Mouse (Mus musculus) stomach, embryonic 15.5 days (tissue): ENCODE results near the gene Inpp5k. TPM values are rescaled to one million over a fixed set of nuclear protein-coding genes. Genes with fewer than 3 reads are reported as not detected.

ENCODE experiments used
- ATAC-seq: fragments of 200-750 bp; cut with Nextera tagmentation; 2 replicates; pipeline ENCODE4 v1.8.0; 2017; ENCODE audit warnings: low read depth, moderate number of reproducible peaks, moderate TSS enrichment; ENCODE audit not compliant: insufficient read depth, low FRiP score
- H3K27ac ChIP-seq: fragments of 300-500 bp; sonication (generic); 2 replicates; pipeline ENCODE4 v1.5.1; 2015; ENCODE audit warnings: mild to moderate bottlenecking, inconsistent platforms
- H3K27me3 ChIP-seq: fragments of 300-500 bp; sonication (generic); replicated peaks from 2 replicates; pipeline ENCODE4 v1.6.1; 2015; ENCODE audit warnings: inconsistent platforms
- H3K36me3 ChIP-seq: fragments of 300-500 bp; sonication (generic); 2 replicates; pipeline ENCODE4 v1.6.1; 2015; ENCODE audit warnings: inconsistent platforms
- H3K4me1 ChIP-seq: fragments of 300-500 bp; sonication (generic); 2 replicates; pipeline ENCODE4 v1.6.1; 2015; ENCODE audit warnings: inconsistent platforms
- H3K4me2 ChIP-seq: fragments of 300-500 bp; sonication (generic); 2 replicates; pipeline ENCODE4 v1.6.1; 2015; ENCODE audit warnings: mild to moderate bottlenecking, inconsistent platforms
- H3K4me3 ChIP-seq: fragments of 300-500 bp; sonication (generic); replicated peaks from 2 replicates; pipeline ENCODE4 v1.5.1; 2015; ENCODE audit warnings: inconsistent platforms
- H3K9ac ChIP-seq: fragments of 300-500 bp; sonication (generic); 2 replicates; pipeline ENCODE4 v1.6.1; 2015; ENCODE audit warnings: inconsistent platforms
- H3K9me3 ChIP-seq: fragments of 300-500 bp; sonication (generic); 2 replicates; pipeline ENCODE4 v1.6.1; 2016; ENCODE audit warnings: inconsistent platforms
- WGBS: fragments of 180-500 bp; shearing (Covaris S2); methylation state at CpG from one replicate; pipeline ENCODE4 v1.1.7; 2015; 5-methylcytosine and 5-hydroxymethylcytosine counted together
- polyA plus RNA-seq: library from polyadenylated mRNA; unstranded; fragments of >200 nt; fragmentation: Nextera tagmentation; extraction: Ambion mirVana; gene quantifications from 2 replicates; pipeline ENCODE4 v1.2.1, GENCODE M21; 2015

The Inpp5k gene
- polyA plus RNA-seq, 1 experiment from 2014 or later, result 18.9 TPM

- no peak for ATAC-seq
- Histone ChIP-seq H3K4me1 (no peaks in the 10 kb centered on the region; the same call in 1 of the 2 replicates), H3K9ac (no peak overlapping the region), H3K4me2 (no peak overlapping the region), H3K9me3 (no peaks in the 10 kb centered on the region), H3K36me3 (peaks cover 37% of the 10 kb centered on the region), H3K27me3 (no peaks in the 10 kb centered on the region), H3K4me3 (no peak overlapping the region), H3K27ac (peak overlapping the region; percentile 41; the same call in 1 of the 2 replicates)
- 81% methylated on average over 2 of the region's 2 CpGs for WGBS
These were observed 9.4 kb upstream of the Inpp5k start for GRCm38 (mm10) chr11:75621426-75621825.

DNA sequence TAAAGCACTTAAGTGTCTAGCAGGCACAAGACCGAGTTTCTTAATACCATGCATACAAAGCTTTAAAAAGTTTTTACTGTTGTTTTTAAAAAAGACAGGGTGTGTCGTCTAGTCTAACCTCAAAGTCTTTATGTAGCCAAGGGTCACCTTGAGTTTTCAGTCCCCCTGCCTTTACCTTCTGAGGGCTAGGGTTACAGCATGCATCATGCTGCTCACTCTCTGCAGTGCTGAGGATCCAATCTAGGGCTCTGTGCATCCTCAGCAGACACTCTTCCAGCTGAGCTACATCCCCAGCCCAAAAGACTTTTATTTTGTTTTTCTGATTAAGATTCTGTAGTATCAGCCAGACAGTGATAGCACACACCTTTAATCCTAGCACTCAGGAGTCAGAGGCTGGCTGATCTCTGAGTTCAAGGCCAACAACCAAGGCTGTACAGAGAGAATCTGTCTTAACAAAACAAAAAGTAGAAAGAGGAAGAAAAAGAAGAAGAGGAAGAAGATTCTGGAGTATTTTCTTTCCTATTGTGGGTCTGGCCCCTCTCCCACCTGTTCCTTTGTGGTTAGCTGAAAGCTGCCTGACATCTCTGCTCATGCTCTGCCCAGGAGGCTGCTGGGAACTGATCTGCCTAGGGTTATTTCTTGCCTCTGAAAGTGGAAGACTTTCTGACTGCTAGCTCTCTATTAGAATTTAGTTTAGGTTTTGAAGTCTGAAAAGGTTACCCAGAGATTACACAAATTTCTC is 8.0 kb upstream of the Inpp5k start:
- Histone ChIP-seq H3K4me2 (no peak overlapping the region), H3K27me3 (no peaks in the 10 kb centered on the region), H3K9me3 (no peaks in the 10 kb centered on the region), H3K36me3 (peaks cover 48% of the 10 kb centered on the region), H3K27ac (peak overlapping the region; percentile 28; the same call in 1 of the 2 replicates), H3K9ac (no peak overlapping the region), H3K4me3 (no peak overlapping the region), H3K4me1 (no peaks in the 10 kb centered on the region; the same call in 1 of the 2 replicates)
- no peak for ATAC-seq
- 79% methylated on average over 2 of the region's 2 CpGs for WGBS

GRCm38 (mm10) chr11:75624102-75624554 is 6.7 kb upstream of the Inpp5k start:
- WGBS, result 56% methylated on average over 2 of the region's 2 CpGs
- H3K36me3 ChIP-seq, result peaks cover 44% of the 10 kb centered on the region

DNA sequence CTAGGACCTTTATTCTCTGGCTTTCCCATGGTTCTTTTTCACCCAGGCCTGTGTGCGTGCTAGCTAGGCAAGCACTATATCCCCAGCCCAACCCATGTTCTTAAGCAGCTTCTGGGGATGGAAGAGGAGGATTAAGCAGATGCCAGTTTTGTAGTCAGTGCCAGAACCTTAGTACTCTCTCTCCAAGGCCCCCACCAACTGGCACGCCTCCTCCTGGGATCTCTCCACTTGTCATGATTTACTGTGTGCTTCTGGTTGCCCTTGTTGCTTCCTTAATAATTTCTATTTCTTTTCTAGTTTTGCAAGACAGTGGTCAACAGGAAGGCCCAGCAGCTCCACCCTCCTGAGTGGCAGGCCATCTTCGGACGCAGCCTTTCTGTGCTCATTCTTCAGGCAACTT is 5.0 kb upstream of the Inpp5k start:
- H3K9me3 ChIP-seq, result no peaks in the 10 kb centered on the region

More at GRCm38 (mm10) chr11:75624102-75624554, 6.7 kb upstream of the Inpp5k start:
- peak overlapping the region; percentile 57; the same call in 1 of the 2 replicates for H3K27ac ChIP-seq
- no peak overlapping the region for H3K4me3 ChIP-seq
- no peaks in the 10 kb centered on the region for H3K27me3 ChIP-seq
- no peak overlapping the region for H3K4me2 ChIP-seq
- no peaks in the 10 kb centered on the region; the same call in 1 of the 2 replicates for H3K4me1 ChIP-seq
- ATAC-seq, result no peak
- no peak overlapping the region for H3K9ac ChIP-seq
- H3K9me3 ChIP-seq, result no peaks in the 10 kb centered on the region

GRCm38 (mm10) chr11:75630098-75630497 is 690 bp upstream of the Inpp5k start:
- H3K9me3 ChIP-seq, result no peaks in the 10 kb centered on the region
- H3K4me1 ChIP-seq, result peaks cover 17% of the 10 kb centered on the region; the same call in 1 of the 2 replicates
- H3K4me2 ChIP-seq, result peak overlapping the region; percentile 83
- peaks cover 22% of the 10 kb centered on the region for H3K36me3 ChIP-seq
- ATAC-seq, result no peak
- no peaks in the 10 kb centered on the region for H3K27me3 ChIP-seq
- H3K9ac ChIP-seq, result no peak overlapping the region; the same call in 1 of the 2 replicates
- H3K4me3 ChIP-seq, result peak overlapping the region; percentile 77
- 8% methylated on average over 5 of the region's 5 CpGs for WGBS
- H3K27ac ChIP-seq, result peak overlapping the region; percentile 76; the same call in 1 of the 2 replicates

More for the DNA sequence above, 5.0 kb upstream of the Inpp5k start:
- Histone ChIP-seq H3K27me3 (no peaks in the 10 kb centered on the region), H3K36me3 (peaks cover 29% of the 10 kb centered on the region), H3K4me3 (no peak overlapping the region), H3K9ac (no peak overlapping the region), H3K4me1 (peaks cover 7% of the 10 kb centered on the region; the same call in 1 of the 2 replicates), H3K27ac (no peak overlapping the region), H3K4me2 (no peak overlapping the region)
- 81% methylated on average over 4 of the region's 4 CpGs for WGBS
- no peak for ATAC-seq

GRCm38 (mm10) chr11:75631561-75632225 is 905 bp downstream of the Inpp5k start:
- Histone ChIP-seq H3K27ac (no peak overlapping the region; the same call in 1 of the 2 replicates), H3K27me3 (no peaks in the 10 kb centered on the region), H3K4me3 (peak overlapping the region; percentile 77), H3K36me3 (peaks cover 9% of the 10 kb centered on the region), H3K4me2 (peak overlapping the region; percentile 83), H3K4me1 (peaks cover 17% of the 10 kb centered on the region; the same call in 1 of the 2 replicates), H3K9ac (peak overlapping the region; percentile 60; the same call in 1 of the 2 replicates), H3K9me3 (no peaks in the 10 kb centered on the region)
- no peak for ATAC-seq
- WGBS, result 6% methylated on average over 13 of the region's 13 CpGs

DNA sequence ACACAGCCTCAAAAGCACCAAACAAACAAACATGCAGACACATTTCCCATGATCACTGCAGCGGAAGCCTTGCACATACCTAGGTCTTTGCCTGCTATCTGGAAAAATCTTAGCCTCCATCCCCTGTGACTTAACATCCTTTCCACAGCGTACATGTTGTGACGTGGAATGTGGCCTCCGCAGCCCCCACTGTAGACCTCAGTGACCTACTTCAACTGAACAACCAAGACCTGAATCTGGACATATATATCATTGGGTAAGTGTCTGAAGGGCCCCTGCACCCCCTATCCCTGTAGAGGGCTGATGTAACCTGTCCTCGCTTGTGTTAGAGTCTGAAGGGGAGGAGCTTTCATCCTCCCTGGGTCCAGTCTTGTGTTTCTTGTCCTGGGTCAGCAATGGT is 2.1 kb downstream of the Inpp5k start:
- Histone ChIP-seq H3K27ac (no peak overlapping the region), H3K36me3 (no peaks in the 10 kb centered on the region; the same call in 1 of the 2 replicates), H3K4me3 (no peak overlapping the region), H3K9me3 (no peaks in the 10 kb centered on the region), H3K4me1 (peaks cover 17% of the 10 kb centered on the region; the same call in 1 of the 2 replicates), H3K27me3 (no peaks in the 10 kb centered on the region), H3K9ac (no peak overlapping the region), H3K4me2 (no peak overlapping the region)
- WGBS, result 91% methylated on average over 5 of the region's 5 CpGs
- ATAC-seq, result no peak

GRCm38 (mm10) chr11:75634801-75635200 is 4.0 kb downstream of the Inpp5k start:
- WGBS, result 80% methylated on average over 3 of the region's 3 CpGs
- no peak for ATAC-seq
- no peak overlapping the region for H3K9ac ChIP-seq
- no peak overlapping the region for H3K4me2 ChIP-seq
- H3K27ac ChIP-seq, result no peak overlapping the region
- H3K36me3 ChIP-seq, result no peaks in the 10 kb centered on the region
- H3K4me3 ChIP-seq, result no peak overlapping the region
- H3K27me3 ChIP-seq, result no peaks in the 10 kb centered on the region
- H3K4me1 ChIP-seq, result peaks cover 14% of the 10 kb centered on the region; the same call in 1 of the 2 replicates
- H3K9me3 ChIP-seq, result no peaks in the 10 kb centered on the region

GRCm38 (mm10) chr11:75635315-75635714 is 4.5 kb downstream of the Inpp5k start:
- Histone ChIP-seq H3K4me1 (peaks cover 10% of the 10 kb centered on the region; the same call in 1 of the 2 replicates), H3K9ac (no peak overlapping the region), H3K4me2 (no peak overlapping the region), H3K9me3 (no peaks in the 10 kb centered on the region), H3K4me3 (no peak overlapping the region), H3K27ac (no peak overlapping the region), H3K36me3 (no peaks in the 10 kb centered on the region), H3K27me3 (no peaks in the 10 kb centered on the region)
- 67% methylated on average over 11 of the region's 11 CpGs for WGBS
- no peak for ATAC-seq

GRCm38 (mm10) chr11:75643323-75643722 is 12.5 kb downstream of the Inpp5k start:
- no peak for ATAC-seq
- WGBS, result 78% methylated on average over 5 of the region's 5 CpGs

GRCm38 (mm10) chr11:75644684-75645083 is 13.9 kb downstream of the Inpp5k start:
- Histone ChIP-seq H3K4me3 (no peak overlapping the region), H3K4me1 (peaks cover 9% of the 10 kb centered on the region; the same call in 1 of the 2 replicates), H3K27me3 (no peaks in the 10 kb centered on the region), H3K27ac (no peak overlapping the region), H3K4me2 (no peak overlapping the region), H3K9me3 (no peaks in the 10 kb centered on the region), H3K36me3 (no peaks in the 10 kb centered on the region), H3K9ac (no peak overlapping the region)
- 75% methylated on average over 9 of the region's 9 CpGs for WGBS
- ATAC-seq, result no peak

More at GRCm38 (mm10) chr11:75643323-75643722, 12.5 kb downstream of the Inpp5k start:
- Histone ChIP-seq H3K4me2 (no peak overlapping the region), H3K4me3 (no peak overlapping the region), H3K9me3 (no peaks in the 10 kb centered on the region), H3K36me3 (no peaks in the 10 kb centered on the region), H3K27me3 (no peaks in the 10 kb centered on the region), H3K27ac (no peak overlapping the region), H3K4me1 (peaks cover 2% of the 10 kb centered on the region; the same call in 1 of the 2 replicates), H3K9ac (no peak overlapping the region)
